Mouse (Mus musculus): Measurements from ENCODE around the gene Ccr9.
A peak's percentile ranks its signal among the peaks of the same experiment; 100 is the strongest.

The Ccr9 gene

DNA sequence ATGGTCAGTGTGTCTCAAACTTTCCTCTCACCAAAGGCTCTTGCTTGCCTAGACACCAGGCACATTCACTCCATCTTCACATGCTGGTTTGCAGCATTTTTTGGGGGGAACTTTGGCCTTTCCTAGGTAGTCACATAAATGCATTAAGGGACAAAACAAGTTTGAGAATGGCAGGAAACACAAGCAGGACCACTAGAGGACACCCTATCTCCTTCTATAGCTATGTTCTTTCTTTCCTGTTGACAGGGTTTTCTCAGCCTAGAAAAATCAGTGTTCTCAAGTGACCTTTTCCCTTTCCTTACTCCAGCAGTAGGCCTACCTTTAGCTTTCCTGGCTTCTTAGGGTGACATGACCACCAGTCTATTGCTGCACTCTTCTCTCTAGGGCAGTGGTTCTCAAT is 124.7 kb downstream of the Ccr9 start:
- DNase-seq (ENCODE audit: low spot score), result no peak

DNA sequence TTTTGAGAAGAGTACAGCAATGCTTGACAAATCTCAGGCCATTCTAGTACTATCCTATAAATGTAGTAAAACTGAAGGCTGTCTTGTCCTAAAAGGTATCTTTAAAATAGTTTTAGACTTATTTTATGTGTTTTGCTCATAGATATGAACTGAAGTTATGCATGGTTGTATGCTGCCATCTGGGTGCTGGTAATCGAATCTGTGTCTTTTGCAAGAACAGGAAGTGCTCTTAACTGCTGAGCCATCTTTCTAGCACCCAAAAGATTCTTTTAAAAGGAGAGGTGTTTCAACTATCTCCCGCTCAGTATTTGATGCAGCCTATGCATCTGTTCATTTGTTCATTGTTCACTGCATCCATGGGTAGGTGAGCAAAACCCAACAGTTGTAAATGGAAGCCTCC is 127.0 kb downstream of the Ccr9 start:
- no peak for DNase-seq (ENCODE audit: low spot score)

DNA sequence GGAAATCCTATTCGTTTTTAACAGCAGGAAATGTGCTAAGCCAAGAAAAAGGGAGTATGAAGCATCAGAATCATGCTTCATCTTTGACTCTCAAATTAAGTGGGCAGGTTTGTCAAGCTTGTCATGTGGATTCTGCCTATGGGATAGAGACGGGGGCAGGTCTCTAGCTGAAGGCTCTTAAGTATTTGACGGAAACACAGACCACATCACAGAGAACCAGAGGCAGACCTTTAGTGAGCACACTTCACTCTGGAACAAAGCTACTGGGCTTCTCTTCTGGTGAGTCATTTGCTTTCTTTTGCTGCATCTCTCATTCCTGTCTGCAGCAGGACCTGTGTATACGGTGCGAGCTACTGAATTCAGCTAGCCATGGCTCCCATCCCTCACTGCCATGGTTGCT is 128.0 kb downstream of the Ccr9 start, which contains the start of gene Cxcr6:
Cxcr6 (plus strand) TSS at position 209 of the 400 bp plus-strand sequence.
- DNase-seq (ENCODE audit: low spot score), result no peak

DNA sequence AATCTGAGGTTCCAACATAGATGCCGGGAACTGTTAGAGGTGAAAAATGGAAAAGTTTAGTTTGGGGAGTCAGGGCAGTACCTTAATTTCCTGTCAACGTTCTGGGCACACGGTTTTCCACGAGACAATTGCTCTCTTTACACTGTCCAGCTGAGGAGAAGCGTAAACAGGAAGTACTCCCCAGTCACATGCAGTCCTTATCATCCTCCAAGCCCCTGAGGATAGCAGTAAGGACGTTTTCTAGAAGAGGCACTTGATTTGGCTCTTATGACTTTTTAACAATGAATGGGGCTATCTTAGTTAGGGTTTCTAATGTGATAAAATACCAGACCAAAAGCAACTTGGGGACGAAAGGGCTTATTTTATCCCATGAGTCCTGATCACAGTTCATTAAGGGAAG is 130.3 kb downstream of the Ccr9 start:
- DNase-seq (ENCODE audit: low spot score), result no peak

DNA sequence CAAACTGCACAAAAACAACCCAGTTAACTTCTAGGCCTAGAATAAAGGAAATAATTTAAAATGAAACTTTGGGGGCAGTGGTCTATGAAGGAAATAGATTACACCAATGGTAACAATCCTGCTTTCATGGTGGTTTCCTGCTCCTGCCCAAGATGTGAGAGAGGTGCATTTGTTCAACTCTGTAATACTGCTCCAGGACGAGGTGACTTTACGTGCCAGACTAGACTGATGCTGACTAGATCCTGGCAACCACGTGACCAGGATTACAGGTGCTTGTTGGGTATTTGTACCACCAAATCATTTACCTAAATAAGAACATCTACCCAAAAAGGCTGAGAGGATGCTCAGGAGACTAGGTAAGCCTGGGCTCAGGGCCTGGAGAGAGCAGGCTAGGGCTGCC is 133.6 kb downstream of the Ccr9 start:
- DNase-seq (ENCODE audit: low spot score), result no peak

DNA sequence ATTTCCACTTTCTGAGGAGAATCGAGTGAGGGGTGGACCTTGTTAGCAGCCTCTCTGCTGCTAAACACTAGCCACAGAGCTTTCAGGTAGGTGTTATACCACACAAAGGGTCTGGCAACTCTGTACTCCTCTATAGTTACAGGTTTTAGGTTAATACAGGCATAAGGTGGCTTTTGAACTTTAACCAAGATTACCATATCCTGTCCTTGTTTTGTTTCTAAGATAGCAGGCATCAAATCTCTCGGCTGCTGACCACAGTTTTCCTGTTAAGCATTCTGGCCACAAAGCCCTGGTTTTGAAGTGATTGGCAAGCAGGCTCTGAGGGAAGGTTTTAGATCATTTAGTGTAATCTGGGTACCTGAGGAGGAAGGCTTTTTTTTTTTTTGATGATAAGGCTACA is 136.1 kb downstream of the Ccr9 start:
- DNase-seq (ENCODE audit: low spot score), result no peak

DNA sequence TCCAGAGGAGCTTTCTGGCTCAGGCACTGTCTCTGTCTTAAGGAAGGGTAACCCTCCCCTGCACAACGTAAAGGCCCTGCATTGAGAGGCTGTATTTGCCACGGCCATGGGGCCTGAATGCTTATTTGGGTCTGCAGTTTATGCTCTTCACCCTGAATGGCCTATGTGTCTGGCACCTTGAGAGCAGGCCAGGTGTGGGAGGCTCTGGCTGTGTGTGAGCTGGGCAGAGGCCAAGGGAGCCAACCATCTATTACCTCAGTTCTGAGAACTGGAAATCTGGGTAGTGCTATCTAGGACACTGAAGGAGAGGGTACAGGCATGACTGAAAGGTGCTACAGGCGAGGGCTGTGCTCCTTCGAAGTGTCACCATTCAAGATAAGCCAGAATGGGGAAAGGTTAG is 136.6 kb downstream of the Ccr9 start:
- no peak for DNase-seq (ENCODE audit: low spot score)

DNA sequence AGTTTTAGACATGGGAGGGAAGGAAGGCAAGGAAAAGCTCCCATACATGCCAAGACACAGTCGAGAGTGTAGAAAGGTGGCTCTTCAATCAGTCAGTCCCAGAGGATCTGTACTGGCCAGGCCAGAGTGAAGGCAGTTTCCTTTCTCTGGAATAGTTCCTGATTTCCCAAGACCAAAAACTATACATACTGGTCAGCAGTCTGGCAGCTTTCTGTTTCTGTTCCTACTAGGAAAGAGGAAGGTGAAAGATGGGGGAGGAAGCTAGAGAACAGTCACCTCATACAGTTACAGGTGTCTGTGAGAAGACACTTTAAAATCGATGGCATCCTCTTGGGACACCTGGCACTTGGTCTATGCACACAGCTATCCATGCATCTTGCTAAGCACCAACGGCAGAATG is 137.2 kb downstream of the Ccr9 start:
- DNase-seq (ENCODE audit: low spot score), result no peak

DNA sequence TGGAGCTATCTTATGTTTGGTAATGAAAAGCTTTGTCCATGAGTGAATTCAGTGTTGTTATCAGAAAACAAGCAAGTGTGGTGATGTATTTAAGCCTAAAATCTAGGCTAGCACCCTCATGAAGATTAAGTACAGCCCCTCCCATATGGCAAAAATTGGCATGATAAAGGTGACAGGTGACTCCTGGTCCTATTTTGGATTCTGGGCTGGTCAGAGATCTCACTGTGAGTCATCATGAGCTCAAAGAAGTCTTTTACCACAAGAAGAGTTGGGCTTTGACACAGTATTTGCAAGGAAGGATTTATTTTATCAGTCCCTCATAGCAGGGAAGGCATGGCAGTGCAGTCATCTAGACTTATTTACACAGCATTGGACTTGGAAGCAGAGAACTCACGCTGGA is 137.8 kb downstream of the Ccr9 start:
- DNase-seq (ENCODE audit: low spot score), result no peak

DNA sequence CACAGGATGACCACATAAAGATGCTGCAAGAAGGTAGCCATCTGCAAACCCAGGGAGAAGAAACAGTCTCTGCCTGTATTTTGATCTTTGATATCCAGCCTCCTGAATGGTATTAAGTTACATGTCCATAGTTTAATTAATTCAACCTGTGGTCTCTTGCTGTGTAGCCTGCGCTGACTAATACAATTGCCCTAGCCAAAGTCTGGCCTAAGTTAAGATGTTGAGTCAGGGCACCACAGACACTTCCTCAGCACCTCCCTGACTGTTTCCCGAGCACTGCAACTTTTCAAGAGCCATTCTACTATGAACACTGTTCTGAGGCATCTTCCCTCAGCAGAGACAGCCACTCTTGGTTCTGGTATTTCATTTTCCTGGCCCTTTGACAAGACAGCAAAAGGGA is 140.4 kb downstream of the Ccr9 start:
- no peak for DNase-seq (ENCODE audit: low spot score)

DNA sequence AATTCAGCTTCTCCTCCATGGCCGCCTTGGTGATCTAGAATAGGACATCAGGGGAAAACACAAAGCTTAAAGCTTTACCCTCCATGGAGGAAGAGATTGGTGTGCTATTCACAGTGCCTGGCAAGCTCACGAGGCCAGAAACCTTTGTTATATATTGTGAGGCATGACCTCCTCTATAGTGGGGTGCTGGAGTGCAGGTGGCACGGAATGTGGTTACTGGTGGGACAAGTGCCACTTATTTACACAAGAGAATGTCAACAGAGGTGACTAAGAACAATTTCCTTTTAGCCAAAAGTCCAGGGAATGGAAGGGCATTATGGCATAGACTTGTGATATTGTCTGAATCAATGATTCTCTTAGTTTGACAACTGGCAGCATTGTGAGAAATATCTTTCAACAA is 148.4 kb downstream of the Ccr9 start:
- peak; percentile 20 for DNase-seq (ENCODE audit: low spot score)

DNA sequence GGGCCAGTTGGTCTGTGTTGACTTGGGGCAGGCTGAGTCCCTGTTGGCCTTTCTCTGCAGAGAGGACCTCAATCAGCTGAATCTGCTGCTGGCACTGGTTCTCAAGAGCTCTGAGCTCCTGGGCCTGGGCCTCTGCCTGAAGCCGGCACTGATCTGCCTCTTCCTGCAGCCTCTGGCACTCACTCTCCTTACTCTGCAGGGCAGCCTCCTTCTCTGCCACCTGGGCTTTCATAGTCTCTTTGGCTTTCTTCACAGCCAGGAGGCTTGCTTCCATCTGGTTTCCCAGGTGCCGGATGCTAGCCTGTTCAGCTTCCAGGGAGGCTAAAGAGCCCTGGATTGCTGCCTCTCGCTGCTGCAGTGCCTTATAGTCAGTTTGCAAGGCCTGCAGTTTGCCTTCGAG is 150.7 kb downstream of the Ccr9 start:
- DNase-seq (ENCODE audit: low spot score), result no peak
